Mouse (Mus musculus): ENCODE measurements around the gene Kcnma1. TPM values are rescaled to one million over a fixed set of nuclear protein-coding genes. Genes with fewer than 3 reads are reported as not detected.

Kcnma1 gene
- polyA plus RNA-seq, 1 experiment from 2014 or later: 0.04 TPM

DNA sequence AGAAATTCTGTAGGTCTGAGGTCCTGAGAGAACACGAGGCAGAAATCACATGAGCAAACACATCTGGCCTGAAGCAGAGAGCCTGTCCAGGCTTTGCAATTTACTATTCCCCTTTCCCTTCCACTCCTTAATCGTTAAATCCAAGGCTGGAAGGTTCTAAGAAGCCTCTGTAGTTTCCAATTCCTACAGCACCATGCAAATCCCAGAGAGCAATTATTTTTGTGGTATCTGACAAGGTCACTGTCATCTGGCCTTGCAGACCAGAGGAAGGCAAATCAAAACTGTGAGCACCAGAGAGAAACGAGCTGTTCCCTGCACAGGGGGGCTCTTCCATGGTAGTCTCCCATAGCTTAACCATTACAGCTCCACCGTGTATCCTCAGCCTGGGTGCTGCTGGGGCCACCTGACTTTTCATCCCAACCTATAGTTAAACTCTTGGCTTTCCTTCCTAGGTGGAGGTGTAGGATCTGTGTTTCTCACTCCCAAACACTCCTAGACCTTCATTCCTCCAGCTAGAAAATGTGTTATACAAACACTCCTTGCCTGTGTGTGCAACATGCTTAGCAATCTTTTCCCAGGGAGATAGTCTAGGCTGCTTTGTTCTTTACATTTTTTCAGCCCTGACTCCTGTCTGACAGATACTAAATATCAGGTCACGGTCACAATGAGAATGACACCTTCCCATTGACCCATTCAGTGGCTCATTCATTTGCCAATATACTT lies 461.9 kb downstream of the Kcnma1 start:
- no peak for DNase-seq
- no peaks in the 10 kb centered on the region for H3K27me3 ChIP-seq (ENCODE audit: insufficient read depth, low read length)

DNA sequence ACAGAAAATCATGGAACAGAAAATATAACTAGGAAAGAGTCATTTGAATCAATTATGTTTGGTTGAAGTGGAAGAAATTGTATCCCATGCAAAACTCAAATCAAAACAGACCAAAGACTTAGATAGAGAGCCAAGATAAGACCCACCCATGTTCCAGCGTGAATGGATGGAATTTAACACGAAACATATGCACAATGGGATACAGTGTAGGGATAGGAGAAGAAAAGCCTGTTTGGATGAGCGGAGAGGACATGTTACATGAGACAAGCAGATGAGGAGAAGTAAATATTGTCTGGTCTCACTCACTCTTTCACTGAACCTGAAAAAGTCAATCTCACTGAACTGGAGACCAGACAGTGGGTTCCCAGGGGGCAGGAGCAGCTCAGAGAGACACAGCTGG lies 463.8 kb downstream of the Kcnma1 start:
- WGBS (ENCODE audit: insufficient replicate concordance): 68% methylated on average over 3 of the region's 3 CpGs

More for the DNA sequence above, 461.9 kb downstream of the Kcnma1 start:
- WGBS (ENCODE audit: insufficient replicate concordance): 44% methylated on average over 5 of the region's 5 CpGs
- H3K36me3 ChIP-seq (replicated peaks; ENCODE audit: insufficient read depth, low read length): no peaks in the 10 kb centered on the region
- no peaks in the 10 kb centered on the region for H3K4me1 ChIP-seq (ENCODE audit: insufficient read depth)
- H3K27ac ChIP-seq (ENCODE audit: low read depth): no peak overlapping the region
- no peak overlapping the region for H3K4me2 ChIP-seq (ENCODE audit: low read depth, low read length)
- TF ChIP-seq EP300 (IDR thresholded peaks at IDR 0.05; ENCODE audit: low read depth) (no peak), CTCF (IDR thresholded peaks at IDR 0.05; ENCODE audit: low read depth) (no peak)
- H3K9me3 ChIP-seq (ENCODE audit: low read length): no peaks in the 10 kb centered on the region
- no peak overlapping the region for H3K9ac ChIP-seq (replicated peaks)
- no peak for ATAC-seq
- H3K4me3 ChIP-seq (ENCODE audit: low read depth, low read length): no peak overlapping the region

DNA sequence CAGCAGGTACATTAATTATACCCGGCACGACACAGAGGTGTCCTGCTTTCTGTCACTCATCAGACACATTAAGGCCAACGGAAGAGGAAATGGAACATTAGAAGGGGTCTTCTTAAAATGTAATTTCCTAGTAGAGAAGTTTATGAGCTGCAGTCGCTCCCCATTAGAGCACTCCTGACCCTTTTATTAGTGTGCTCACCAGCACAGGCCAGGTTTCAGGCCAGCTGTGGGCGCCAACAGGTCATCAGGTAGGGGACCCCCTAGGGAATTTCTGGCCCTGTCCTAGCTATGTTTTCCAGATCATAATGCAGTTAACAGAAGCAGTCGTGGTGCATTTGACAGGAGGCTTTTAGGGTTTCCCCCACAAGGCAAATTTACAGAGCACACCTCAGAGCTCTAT lies 472.2 kb downstream of the Kcnma1 start:
- Histone ChIP-seq H3K9ac (replicated peaks) (no peak overlapping the region), H3K36me3 (replicated peaks; ENCODE audit: insufficient read depth, low read length) (no peaks in the 10 kb centered on the region), H3K4me1 (ENCODE audit: insufficient read depth) (no peaks in the 10 kb centered on the region), H3K4me3 (ENCODE audit: low read depth, low read length) (no peak overlapping the region), H3K9me3 (ENCODE audit: low read length) (no peaks in the 10 kb centered on the region), H3K27me3 (ENCODE audit: insufficient read depth, low read length) (no peaks in the 10 kb centered on the region), H3K27ac (ENCODE audit: low read depth) (no peak overlapping the region), H3K4me2 (ENCODE audit: low read depth, low read length) (no peak overlapping the region)
- DNase-seq (no peak), ATAC-seq (no peak)
- no peak for TF ChIP-seq EP300 (IDR thresholded peaks at IDR 0.05; ENCODE audit: low read depth)
- no peak for TF ChIP-seq CTCF (IDR thresholded peaks at IDR 0.05; ENCODE audit: low read depth)
- WGBS (ENCODE audit: insufficient replicate concordance): 71% methylated on average over 6 of the region's 6 CpGs

More for the DNA sequence above, 463.8 kb downstream of the Kcnma1 start:
- no peaks in the 10 kb centered on the region for H3K9me3 ChIP-seq (ENCODE audit: low read length)
- ATAC-seq: no peak
- no peak overlapping the region for H3K27ac ChIP-seq (ENCODE audit: low read depth)
- H3K4me3 ChIP-seq (ENCODE audit: low read depth, low read length): no peak overlapping the region
- TF ChIP-seq EP300 (IDR thresholded peaks at IDR 0.05; ENCODE audit: low read depth): no peak
- H3K36me3 ChIP-seq (replicated peaks; ENCODE audit: insufficient read depth, low read length): no peaks in the 10 kb centered on the region
- no peak overlapping the region for H3K4me2 ChIP-seq (ENCODE audit: low read depth, low read length)
- DNase-seq: no peak
- no peaks in the 10 kb centered on the region for H3K27me3 ChIP-seq (ENCODE audit: insufficient read depth, low read length)
- H3K4me1 ChIP-seq (ENCODE audit: insufficient read depth): no peaks in the 10 kb centered on the region
- no peak overlapping the region for H3K9ac ChIP-seq (replicated peaks)

DNA sequence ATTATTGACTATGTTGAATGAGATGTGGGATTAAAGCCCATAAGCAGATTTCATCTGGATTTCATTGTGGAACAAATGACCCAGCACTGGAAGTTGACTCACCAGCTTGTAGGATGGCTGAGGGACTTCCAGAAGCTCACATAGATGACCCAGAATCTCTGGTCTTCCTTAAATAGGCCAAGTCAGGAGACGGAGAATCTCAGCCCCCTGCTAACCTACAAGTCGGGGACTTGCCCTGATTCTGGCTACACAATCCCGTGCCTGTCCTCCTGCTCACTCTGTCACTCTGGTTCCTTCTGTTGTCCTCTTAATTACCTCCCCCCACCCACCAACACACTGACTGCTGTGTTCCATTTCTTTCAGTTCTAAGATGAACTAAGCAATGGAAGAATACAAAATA lies 474.7 kb downstream of the Kcnma1 start:
- Histone ChIP-seq H3K4me1 (ENCODE audit: insufficient read depth) (no peaks in the 10 kb centered on the region), H3K36me3 (replicated peaks; ENCODE audit: insufficient read depth, low read length) (no peaks in the 10 kb centered on the region), H3K9me3 (ENCODE audit: low read length) (no peaks in the 10 kb centered on the region), H3K27ac (ENCODE audit: low read depth) (no peak overlapping the region), H3K4me3 (ENCODE audit: low read depth, low read length) (no peak overlapping the region), H3K9ac (replicated peaks) (no peak overlapping the region), H3K4me2 (ENCODE audit: low read depth, low read length) (no peak overlapping the region), H3K27me3 (ENCODE audit: insufficient read depth, low read length) (no peaks in the 10 kb centered on the region)
- DNase-seq (no peak), ATAC-seq (no peak)
- TF ChIP-seq EP300 (IDR thresholded peaks at IDR 0.05; ENCODE audit: low read depth) (no peak), CTCF (IDR thresholded peaks at IDR 0.05; ENCODE audit: low read depth) (no peak)
- WGBS (ENCODE audit: insufficient replicate concordance): 83% methylated on average over 3 of the region's 3 CpGs

DNA sequence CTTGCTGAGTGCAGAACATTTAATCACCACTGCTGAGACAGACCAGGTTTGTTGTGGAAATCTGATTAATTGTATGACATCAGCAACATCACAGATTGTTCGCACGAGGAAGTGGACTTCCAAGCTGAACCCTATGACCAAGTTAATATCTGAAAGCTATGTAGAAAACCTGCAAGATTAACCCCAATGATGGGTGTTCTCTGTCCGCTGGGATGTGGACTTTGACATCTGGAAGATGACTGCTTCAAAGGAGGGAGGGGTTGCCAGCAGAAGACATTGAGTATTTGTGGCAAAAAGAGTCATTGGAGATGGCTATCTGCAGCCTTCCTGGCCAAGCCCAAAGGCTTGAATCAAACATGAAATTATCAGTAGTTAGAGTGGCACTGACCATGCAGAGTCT lies 480.9 kb downstream of the Kcnma1 start:
- H3K27me3 ChIP-seq (ENCODE audit: insufficient read depth, low read length): no peaks in the 10 kb centered on the region
- WGBS (ENCODE audit: insufficient replicate concordance): 74% methylated on average over 3 of the region's 3 CpGs
- H3K27ac ChIP-seq (ENCODE audit: low read depth): no peak overlapping the region
- DNase-seq (no peak), ATAC-seq (no peak)
- H3K4me2 ChIP-seq (ENCODE audit: low read depth, low read length): no peak overlapping the region
- H3K36me3 ChIP-seq (replicated peaks; ENCODE audit: insufficient read depth, low read length): no peaks in the 10 kb centered on the region
- no peaks in the 10 kb centered on the region for H3K9me3 ChIP-seq (ENCODE audit: low read length)
- no peaks in the 10 kb centered on the region for H3K4me1 ChIP-seq (ENCODE audit: insufficient read depth)
- TF ChIP-seq EP300 (IDR thresholded peaks at IDR 0.05; ENCODE audit: low read depth) (no peak), CTCF (IDR thresholded peaks at IDR 0.05; ENCODE audit: low read depth) (no peak)
- H3K9ac ChIP-seq (replicated peaks): no peak overlapping the region
- no peak overlapping the region for H3K4me3 ChIP-seq (ENCODE audit: low read depth, low read length)

DNA sequence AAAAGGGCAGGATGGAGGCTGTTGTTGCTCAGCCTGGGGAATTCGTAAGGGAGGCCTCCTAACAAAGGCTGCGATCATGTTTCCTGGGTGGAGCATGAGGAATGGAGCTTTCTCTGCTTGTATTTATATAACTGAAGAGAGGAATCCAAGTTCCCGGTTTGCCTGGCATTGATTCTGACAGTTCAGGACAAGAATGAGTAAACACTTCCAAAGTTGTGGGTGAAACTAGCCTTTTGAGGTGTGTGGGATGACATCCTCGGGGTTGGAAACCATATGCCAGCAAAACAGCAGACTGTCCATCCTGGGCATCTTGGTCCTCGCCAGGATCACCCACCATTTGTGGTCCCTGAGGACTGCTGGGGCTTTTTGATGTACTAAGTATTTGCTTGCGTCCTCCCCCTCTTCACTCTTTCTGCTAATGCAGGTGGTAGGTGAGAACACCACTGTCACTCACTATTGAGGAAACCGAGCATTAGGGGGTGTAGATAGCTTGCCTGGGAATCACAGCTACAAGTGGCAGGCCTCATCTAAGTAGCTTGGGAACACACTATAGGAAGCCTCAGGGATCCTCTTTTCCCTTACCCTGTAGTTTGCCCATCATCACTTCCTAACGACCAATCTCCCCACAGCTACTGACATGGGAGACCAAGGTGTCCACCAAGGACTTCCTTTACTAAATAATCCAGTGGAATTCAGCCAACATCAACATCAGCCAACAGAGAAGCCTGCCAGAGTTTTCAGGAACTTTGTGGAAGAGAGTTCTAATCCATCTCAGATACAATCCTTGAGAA lies 482.4 kb downstream of the Kcnma1 start:
- no peak for DNase-seq
- no peak overlapping the region for H3K4me3 ChIP-seq (ENCODE audit: low read depth, low read length)
- no peak for ATAC-seq
- H3K4me1 ChIP-seq (ENCODE audit: insufficient read depth): no peaks in the 10 kb centered on the region
- TF ChIP-seq CTCF (IDR thresholded peaks at IDR 0.05; ENCODE audit: low read depth) (no peak), EP300 (IDR thresholded peaks at IDR 0.05; ENCODE audit: low read depth) (no peak)
- no peak overlapping the region for H3K27ac ChIP-seq (ENCODE audit: low read depth)
- no peaks in the 10 kb centered on the region for H3K27me3 ChIP-seq (ENCODE audit: insufficient read depth, low read length)
- H3K9ac ChIP-seq (replicated peaks): no peak overlapping the region
- H3K4me2 ChIP-seq (ENCODE audit: low read depth, low read length): no peak overlapping the region
- H3K36me3 ChIP-seq (replicated peaks; ENCODE audit: insufficient read depth, low read length): no peaks in the 10 kb centered on the region
- H3K9me3 ChIP-seq (ENCODE audit: low read length): no peaks in the 10 kb centered on the region
- WGBS (ENCODE audit: insufficient replicate concordance): 60% methylated on average over 8 of the region's 8 CpGs
